Mouse (Mus musculus): ENCODE measurements around the gene Smcr8. TPM values are rescaled to one million over a fixed set of nuclear protein-coding genes. Genes with fewer than 3 reads are reported as not detected.
"Not testable (repeated sequence)": the region's sequence is repeated elsewhere in the genome, so short reads cannot be mapped to it uniquely, and the experiment has no call there.

Gene Smcr8
- total RNA-seq, 4 experiments from 2014 or later: 23.3 to 30.1 (median 27.3) TPM

GRCm38 (mm10) chr11:60784179-60784922, 7.0 kb downstream of the Smcr8 start:
- DNase-seq: no peak

- DNase-seq: no peak
Observed at GRCm38 (mm10) chr11:60787595-60787994, 10.3 kb downstream of the Smcr8 start.

DNA sequence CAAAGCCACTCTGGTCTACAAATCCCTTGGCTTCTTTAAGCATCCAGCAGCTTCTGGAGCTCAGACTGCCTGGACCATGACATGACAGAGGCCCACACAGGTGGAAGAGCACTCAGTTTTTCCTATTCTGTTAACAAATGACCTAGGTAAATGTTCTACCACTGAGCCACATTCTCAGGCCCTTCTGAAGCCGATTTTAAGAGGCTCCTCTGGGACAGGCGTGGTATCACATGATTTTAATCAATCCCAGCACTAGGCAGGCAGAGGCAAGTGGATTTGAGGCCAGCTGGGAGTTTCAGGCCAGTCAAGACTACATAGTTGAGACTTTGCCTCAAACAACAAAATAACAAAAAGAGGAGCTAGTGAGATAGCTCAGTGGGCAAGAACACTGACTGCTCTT, 13.1 kb downstream of the Smcr8 start:
- no peak for DNase-seq

- DNase-seq: no peak
Observed at GRCm38 (mm10) chr11:60796342-60796741, 19.0 kb downstream of the Smcr8 start.

GRCm38 (mm10) chr11:60799977-60800376, 22.7 kb downstream of the Smcr8 start:
- no peak for DNase-seq

- DNase-seq: no peak
Observed at GRCm38 (mm10) chr11:60800892-60801291, 23.6 kb downstream of the Smcr8 start.

GRCm38 (mm10) chr11:60808286-60809070, 31.2 kb downstream of the Smcr8 start:
- peak; percentile 49 for DNase-seq

GRCm38 (mm10) chr11:60809546-60809945, 32.2 kb downstream of the Smcr8 start:
- DNase-seq: no peak

- DNase-seq: no peak
Observed at GRCm38 (mm10) chr11:60810046-60810965, 33.0 kb downstream of the Smcr8 start.

DNA sequence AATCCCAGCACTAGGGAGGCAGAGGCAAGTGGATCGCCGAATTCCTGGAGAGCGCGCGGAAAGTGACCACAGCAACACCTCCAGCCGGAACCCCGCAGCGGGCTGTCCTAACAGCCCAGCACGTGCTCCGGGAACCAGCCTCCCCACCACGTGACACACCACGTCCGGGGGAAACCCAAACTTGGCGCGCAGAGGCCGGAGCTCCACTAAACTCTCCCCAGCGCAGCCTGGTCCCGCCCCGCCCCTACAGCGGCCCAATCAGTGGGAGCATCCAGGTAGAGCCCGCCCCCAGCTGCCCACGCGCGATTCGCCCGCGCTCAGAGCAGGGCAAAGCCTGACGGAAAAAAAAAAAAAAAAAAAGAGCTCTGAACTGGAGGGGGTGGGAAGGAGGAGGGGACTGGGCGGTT, 33.7 kb downstream of the Smcr8 start:
- DNase-seq: peak; percentile 97

GRCm38 (mm10) chr11:60811618-60812017, 34.3 kb downstream of the Smcr8 start, which contains the start of gene Shmt1:
Shmt1 (minus strand) TSS chr11:60811718.
- not testable (repeated sequence) for DNase-seq

GRCm38 (mm10) chr11:60816398-60816797, 39.1 kb downstream of the Smcr8 start:
- no peak for DNase-seq

DNA sequence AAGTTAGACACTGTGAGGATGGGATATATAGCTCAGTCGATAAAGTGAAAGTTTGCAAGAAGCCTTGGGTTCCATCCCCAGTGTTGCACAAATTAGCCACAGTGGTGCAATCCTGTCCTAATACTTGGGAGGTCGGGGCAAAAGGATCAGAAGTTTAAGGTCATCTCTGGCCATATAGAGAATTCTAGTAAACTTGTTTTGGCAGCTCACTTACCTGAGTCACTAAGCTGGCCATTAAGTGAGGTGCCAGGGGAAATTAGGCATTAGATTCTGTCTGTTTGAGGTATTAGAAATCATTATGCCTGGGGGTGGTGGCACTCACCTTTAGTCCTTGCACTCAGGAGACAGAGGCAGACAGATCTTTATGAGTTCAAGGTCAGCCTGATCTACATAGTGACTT, 46.4 kb downstream of the Smcr8 start:
- DNase-seq: no peak

GRCm38 (mm10) chr11:60825191-60825590, 47.9 kb downstream of the Smcr8 start:
- DNase-seq: no peak

DNA sequence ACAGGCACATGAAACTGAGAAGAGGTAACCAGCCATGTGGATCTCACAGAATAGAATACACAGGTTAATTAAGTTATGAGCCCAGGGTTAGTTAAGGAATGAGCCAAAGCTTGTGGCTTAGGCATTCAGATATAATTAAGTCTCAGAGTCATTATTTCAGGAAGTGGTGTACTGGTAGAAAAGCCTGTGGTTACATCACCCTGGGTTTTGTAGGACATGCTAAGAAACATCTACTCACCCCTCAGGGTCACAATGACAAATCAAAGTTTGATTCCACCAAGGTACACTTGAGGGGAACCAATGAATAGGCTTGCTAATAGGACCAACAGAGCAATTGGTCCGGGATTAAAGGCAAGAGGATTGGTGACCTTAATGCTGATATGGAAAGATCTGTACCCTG, 49.4 kb downstream of the Smcr8 start:
- DNase-seq: no peak

- no peak for DNase-seq
Observed at GRCm38 (mm10) chr11:60827241-60827945, 50.1 kb downstream of the Smcr8 start.

- no peak for DNase-seq
Observed at GRCm38 (mm10) chr11:60828903-60829302, 51.6 kb downstream of the Smcr8 start.

- DNase-seq: peak; percentile 89
Observed at GRCm38 (mm10) chr11:60830433-60831052, 53.2 kb downstream of the Smcr8 start, which contains the start of gene Dhrs7b. Dhrs7b (plus strand) TSS chr11:60830631.

- no peak for DNase-seq
Observed at GRCm38 (mm10) chr11:60836897-60837296, 59.6 kb downstream of the Smcr8 start.
